Mouse (Mus musculus) megakaryocyte, embryonic 14.5 days (primary cell): Measurements from ENCODE around the gene Bglap3. TPM values are rescaled to one million over a fixed set of nuclear protein-coding genes. Genes with fewer than 3 reads are reported as not detected.
"Not testable (repeated sequence)": the region's sequence is repeated elsewhere in the genome, so short reads cannot be mapped to it uniquely, and the experiment has no call there.

Source experiments
- H3K27me3 ChIP-seq: replicated peaks from 2 replicates; pipeline ENCODE3; 2012; ENCODE audit warnings: inconsistent platforms
- H3K36me3 ChIP-seq: replicated peaks from 2 replicates; pipeline ENCODE3; 2012; ENCODE audit warnings: low read length, inconsistent platforms, mixed read lengths
- H3K4me1 ChIP-seq: 2 replicates; pipeline ENCODE4 v1.6.1; 2012; ENCODE audit warnings: inconsistent platforms
- H3K4me3 ChIP-seq: replicated peaks from 2 replicates; pipeline ENCODE3; 2012; ENCODE audit warnings: moderate library complexity, mild to moderate bottlenecking, inconsistent platforms
- H3K9me3 ChIP-seq: 2 replicates; pipeline ENCODE4 v1.6.1; 2012; ENCODE audit warnings: inconsistent platforms
- FLI1 ChIP-seq: IDR thresholded peaks from 2 replicates; pipeline ENCODE4 v1.6.1; 2012; ENCODE audit warnings: low read length, inconsistent platforms, mixed read lengths
- GATA1 ChIP-seq: IDR thresholded peaks from 3 replicates; pipeline ENCODE4 v1.6.1; 2012; ENCODE audit warnings: mixed read lengths, low read length, inconsistent platforms, borderline replicate concordance
- polyA plus RNA-seq: library from polyadenylated mRNA; stranded (reverse); fragments of >175 nt; gene quantifications from 2 replicates; pipeline ENCODE4 v1.2.3, GENCODE M21; 2012; ENCODE audit warnings: low replicate concordance; ENCODE audit not compliant: insufficient read depth

The Bglap3 gene
- polyA plus RNA-seq, 1 experiment: not detected

GRCm38 (mm10) chr3:88368511-88368910, 4.0 kb downstream of the Bglap3 start:
- peaks cover 46% of the 10 kb centered on the region for H3K27me3 ChIP-seq
- H3K4me3 ChIP-seq, H3K36me3 ChIP-seq: not testable (repeated sequence)
- H3K9me3 ChIP-seq: peaks cover 55% of the 10 kb centered on the region
- H3K4me1 ChIP-seq: peaks cover 20% of the 10 kb centered on the region

DNA sequence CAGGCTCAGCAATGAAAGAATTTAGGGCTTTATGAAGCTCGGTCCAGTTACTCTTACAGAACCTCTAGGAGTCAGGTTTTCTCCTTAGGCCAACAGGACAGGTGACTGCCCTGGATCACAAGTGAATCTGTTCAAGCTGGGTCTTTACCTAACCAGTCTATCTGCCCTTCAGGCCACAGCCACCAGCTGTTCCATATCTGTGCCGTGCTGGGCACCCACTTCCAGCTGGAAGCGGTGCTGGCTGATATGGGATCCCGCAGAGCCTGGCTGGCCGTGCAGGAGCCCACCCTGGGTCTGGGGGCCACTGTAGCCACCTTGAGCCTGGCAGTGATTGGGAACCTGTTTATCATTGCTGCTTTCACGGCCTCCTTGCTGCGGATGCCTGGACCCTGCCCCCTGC, 5.0 kb downstream of the Bglap3 start:
- not testable (repeated sequence) for H3K4me3 ChIP-seq
- Histone ChIP-seq H3K4me1 (peaks cover 13% of the 10 kb centered on the region), H3K9me3 (peaks cover 46% of the 10 kb centered on the region), H3K36me3 (peaks cover 14% of the 10 kb centered on the region), H3K27me3 (peaks cover 41% of the 10 kb centered on the region)

- Histone ChIP-seq H3K4me1 (peaks cover 13% of the 10 kb centered on the region), H3K36me3 (peaks cover 20% of the 10 kb centered on the region), H3K9me3 (peaks cover 41% of the 10 kb centered on the region), H3K27me3 (peaks cover 41% of the 10 kb centered on the region)
- not testable (repeated sequence) for H3K4me3 ChIP-seq
Measured at GRCm38 (mm10) chr3:88366830-88367428, 5.6 kb downstream of the Bglap3 start.

DNA sequence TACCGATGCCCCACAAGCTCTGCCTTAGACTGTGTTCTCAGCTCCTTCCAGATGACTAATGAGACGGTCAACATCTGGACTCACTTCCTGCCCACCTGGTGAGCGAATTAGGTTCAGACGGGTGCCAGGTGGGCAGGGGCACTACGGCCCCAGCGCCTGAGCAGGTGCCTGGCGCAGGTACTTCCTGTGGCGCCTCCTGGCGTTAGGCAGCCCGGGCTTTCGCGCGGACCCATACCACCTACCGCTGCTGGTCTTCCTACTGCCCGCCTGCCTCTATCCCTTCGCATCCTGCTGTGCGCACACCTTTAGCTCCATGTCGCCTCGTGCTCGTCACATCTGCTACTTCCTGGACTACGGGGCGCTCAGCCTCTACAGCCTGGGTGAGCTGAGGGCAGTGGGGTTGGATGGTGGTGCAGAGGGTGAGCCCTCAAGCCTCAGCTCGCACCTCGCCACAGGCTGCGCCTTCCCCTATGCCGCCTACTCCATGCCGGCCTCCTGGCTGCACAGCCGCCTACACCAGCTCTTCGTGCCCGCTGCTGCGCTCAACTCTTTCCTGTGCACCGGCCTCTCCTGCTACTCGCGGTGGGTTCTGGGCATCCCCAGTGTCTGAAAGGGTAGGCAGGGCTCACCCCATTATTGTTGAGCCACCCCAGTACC, 6.7 kb downstream of the Bglap3 start:
- Histone ChIP-seq H3K36me3 (peaks cover 31% of the 10 kb centered on the region), H3K4me1 (peaks cover 15% of the 10 kb centered on the region), H3K9me3 (peaks cover 31% of the 10 kb centered on the region), H3K4me3 (peak overlapping the region; percentile 62), H3K27me3 (peaks cover 35% of the 10 kb centered on the region)
- TF ChIP-seq FLI1 (no peak), GATA1 (no peak)

DNA sequence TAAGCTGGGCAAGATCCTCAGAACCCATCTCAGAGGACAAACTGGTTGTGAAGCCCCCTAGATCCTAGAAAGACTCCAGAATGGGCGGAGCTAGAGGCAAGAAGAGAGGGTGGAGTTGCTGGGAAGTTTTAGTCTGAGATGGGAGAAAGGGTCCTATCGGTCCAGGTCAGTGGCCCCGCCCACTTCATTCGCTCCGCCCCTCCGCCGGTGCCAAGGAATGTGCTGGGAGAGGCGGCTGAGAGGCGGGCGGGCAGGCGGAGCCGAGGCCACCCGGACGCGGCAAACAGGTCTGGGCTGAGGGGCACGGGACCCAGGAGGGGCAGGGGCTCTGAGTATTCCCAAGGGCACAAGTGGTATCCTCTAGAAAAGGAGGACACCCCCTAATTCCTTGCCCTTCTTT, 8.2 kb downstream of the Bglap3 start, which contains the start of gene Paqr6:
Paqr6 (plus strand) TSS at position 248 of the 400 bp plus-strand sequence.
- Histone ChIP-seq H3K4me3 (no peak within 1 kb of the TSS), H3K36me3 (peaks cover 45% of the 10 kb centered on the region), H3K4me1 (peaks cover 20% of the 10 kb centered on the region), H3K27me3 (peaks cover 28% of the 10 kb centered on the region), H3K9me3 (peaks cover 16% of the 10 kb centered on the region)
- no peak for TF ChIP-seq GATA1
- TF ChIP-seq FLI1: no peak

GRCm38 (mm10) chr3:88363700-88364099, 8.8 kb downstream of the Bglap3 start:
- no peak overlapping the region for H3K4me3 ChIP-seq

DNA sequence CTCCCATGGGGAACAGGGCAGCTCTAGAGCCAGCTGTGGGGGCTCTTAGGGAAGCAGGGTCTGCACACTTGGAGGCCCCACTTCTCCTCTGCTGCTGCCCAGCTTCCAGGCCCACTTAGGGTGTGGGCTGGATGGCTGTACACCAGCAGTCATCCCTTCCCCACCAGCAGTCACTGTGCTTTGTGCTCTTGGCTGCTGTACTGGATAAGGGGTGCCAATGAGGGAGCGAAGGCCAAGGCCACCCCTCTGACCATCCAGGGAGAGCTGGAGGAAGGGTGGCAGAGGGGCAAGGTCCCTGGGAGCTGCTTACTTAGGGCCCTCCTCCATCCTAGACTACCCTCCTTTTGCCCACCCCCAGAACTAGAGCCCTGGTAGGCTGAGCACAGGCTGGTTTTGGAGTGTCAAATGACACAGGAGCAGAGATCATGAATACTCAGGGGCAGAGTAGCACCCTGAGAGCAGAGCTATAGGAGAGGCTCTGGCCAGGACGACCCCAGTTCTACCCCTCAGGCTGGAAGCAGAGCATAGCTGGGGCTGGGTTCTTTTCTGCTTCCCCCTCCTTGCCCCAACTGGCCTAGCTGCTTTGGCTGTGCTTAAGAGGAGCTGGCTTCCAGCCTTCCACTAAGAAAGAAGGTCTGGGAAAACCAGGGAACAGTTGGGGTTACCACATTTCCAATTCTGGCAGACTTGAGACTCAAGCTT, 10.8 kb downstream of the Bglap3 start:
- Histone ChIP-seq H3K36me3 (peaks cover 70% of the 10 kb centered on the region), H3K9me3 (peaks cover 7% of the 10 kb centered on the region), H3K27me3 (peaks cover 21% of the 10 kb centered on the region), H3K4me3 (no peak overlapping the region), H3K4me1 (peaks cover 25% of the 10 kb centered on the region)
- TF ChIP-seq GATA1: no peak
- TF ChIP-seq FLI1: no peak

More at GRCm38 (mm10) chr3:88363700-88364099, 8.8 kb downstream of the Bglap3 start:
- H3K4me1 ChIP-seq: peaks cover 20% of the 10 kb centered on the region
- H3K27me3 ChIP-seq: peaks cover 26% of the 10 kb centered on the region
- peaks cover 52% of the 10 kb centered on the region for H3K36me3 ChIP-seq
- TF ChIP-seq GATA1 (no peak), FLI1 (no peak)
- H3K9me3 ChIP-seq: peaks cover 9% of the 10 kb centered on the region

GRCm38 (mm10) chr3:88361096-88361495, 11.4 kb downstream of the Bglap3 start:
- TF ChIP-seq FLI1 (no peak), GATA1 (no peak)
- H3K4me1 ChIP-seq: peaks cover 30% of the 10 kb centered on the region
- no peak overlapping the region for H3K4me3 ChIP-seq
- H3K9me3 ChIP-seq: peaks cover 7% of the 10 kb centered on the region
- peaks cover 77% of the 10 kb centered on the region for H3K36me3 ChIP-seq
- peaks cover 19% of the 10 kb centered on the region for H3K27me3 ChIP-seq

- TF ChIP-seq GATA1: no peak
- no peak for TF ChIP-seq FLI1
- Histone ChIP-seq H3K27me3 (peaks cover 9% of the 10 kb centered on the region), H3K4me3 (no peak overlapping the region), H3K4me1 (peaks cover 35% of the 10 kb centered on the region), H3K36me3 (peaks cover 88% of the 10 kb centered on the region), H3K9me3 (no peaks in the 10 kb centered on the region)
Measured at GRCm38 (mm10) chr3:88359989-88360388, 12.6 kb downstream of the Bglap3 start.

DNA sequence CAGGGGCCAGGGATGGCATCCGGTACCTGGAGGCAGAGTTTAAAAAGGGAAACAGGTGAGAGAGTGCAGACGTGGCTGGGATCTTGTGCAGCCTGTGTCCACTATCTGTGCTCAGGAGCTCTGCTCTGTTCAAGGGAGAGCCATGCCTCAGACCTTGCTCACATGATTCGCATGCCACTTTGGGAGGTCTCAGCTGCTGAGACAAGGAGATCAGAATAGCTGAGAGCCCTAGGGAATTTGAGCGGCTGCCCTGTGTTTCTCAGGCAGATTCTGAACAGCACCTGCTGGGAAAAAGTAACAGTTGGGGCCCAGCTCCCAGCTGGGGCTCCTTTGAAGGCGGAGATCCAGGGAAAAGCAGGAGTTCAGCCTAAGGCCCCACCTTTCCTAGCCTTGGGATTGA, 13.0 kb downstream of the Bglap3 start:
- TF ChIP-seq GATA1 (no peak), FLI1 (no peak)
- Histone ChIP-seq H3K36me3 (peaks cover 92% of the 10 kb centered on the region), H3K4me3 (no peak overlapping the region), H3K4me1 (peaks cover 35% of the 10 kb centered on the region), H3K9me3 (no peaks in the 10 kb centered on the region), H3K27me3 (peaks cover 5% of the 10 kb centered on the region)
